Mouse (Mus musculus) cortical plate, adult 2 months (tissue): Measurements from ENCODE around the gene Hadh. TPM values are rescaled to one million over a fixed set of nuclear protein-coding genes. Genes with fewer than 3 reads are reported as not detected.

Source experiments
- H3K27ac ChIP-seq: fragments of 200-500 bp; 2 replicates; pipeline ENCODE4 v1.5.1; 2012; ENCODE audit warnings: low read length, control low read depth, inconsistent platforms; ENCODE audit not compliant: insufficient read depth
- H3K4me1 ChIP-seq: fragments of 200-500 bp; 2 replicates; pipeline ENCODE4 v1.6.1; 2011; ENCODE audit warnings: low read length; ENCODE audit not compliant: control insufficient read depth, insufficient read depth
- H3K4me3 ChIP-seq: fragments of 200-500 bp; 2 replicates; pipeline ENCODE4 v1.5.1; 2011; ENCODE audit warnings: mild to moderate bottlenecking, low read length, control low read depth; ENCODE audit not compliant: insufficient read depth
- CTCF ChIP-seq: fragments of 200-500 bp; IDR thresholded peaks from 2 replicates; pipeline ENCODE4 v1.5.1; 2011; ENCODE audit warnings: mild to moderate bottlenecking, control low read depth, low read length; ENCODE audit not compliant: insufficient read depth; ENCODE audit errors: extremely low read depth
- POLR2A ChIP-seq: fragments of 200-500 bp; IDR thresholded peaks from 2 replicates; pipeline ENCODE4 v1.6.1; 2011; ENCODE audit warnings: mild to moderate bottlenecking, low read length, control low read depth; ENCODE audit not compliant: insufficient read depth; ENCODE audit errors: extremely low read depth
- polyA plus RNA-seq: library from polyadenylated mRNA; depleted of rRNA; stranded (reverse); fragments of >200 nt; gene quantifications from 2 replicates; pipeline ENCODE4 v1.2.3, GENCODE M21; 2012; rRNA removed

Gene Hadh
- 40.3 and 46.0 TPM in 2 replicates for polyA plus RNA-seq

- Histone ChIP-seq H3K4me1 (no peaks in the 10 kb centered on the region; the same call in 1 of the 2 replicates), H3K27ac (0 out of 2 replicates have a peak within 1 kb of the TSS, but pooled peaks have one; percentile 41), H3K4me3 (peak within 1 kb of the TSS; percentile 74)
- TF ChIP-seq POLR2A (peak; percentile 78; the same call in 1 of the 2 replicates), CTCF (no peak)
Measured at GRCm38 (mm10) chr3:131271559-131272373, at the start of gene Hadh. TSS of gene Hadh (minus strand) at chr3:131272101.

- Histone ChIP-seq H3K4me3 (no peak overlapping the region), H3K4me1 (no peaks in the 10 kb centered on the region), H3K27ac (no peak overlapping the region)
- TF ChIP-seq POLR2A (no peak), CTCF (peak; percentile 86)
Measured at GRCm38 (mm10) chr3:131320184-131320583, 48.3 kb upstream of the Hadh start.

- Histone ChIP-seq H3K4me1 (no peaks in the 10 kb centered on the region), H3K27ac (no peak overlapping the region), H3K4me3 (no peak overlapping the region)
- TF ChIP-seq CTCF (no peak), POLR2A (no peak)
Measured at GRCm38 (mm10) chr3:131318211-131318610, 46.3 kb upstream of the Hadh start.

- TF ChIP-seq POLR2A: no peak
- TF ChIP-seq CTCF: no peak
- Histone ChIP-seq H3K27ac (no peak overlapping the region), H3K4me1 (no peaks in the 10 kb centered on the region), H3K4me3 (no peak overlapping the region)
Measured at GRCm38 (mm10) chr3:131317126-131317525, 45.2 kb upstream of the Hadh start.

- H3K4me1 ChIP-seq: no peaks in the 10 kb centered on the region
- H3K27ac ChIP-seq: no peak overlapping the region
- TF ChIP-seq CTCF: no peak
- TF ChIP-seq POLR2A: no peak
- H3K4me3 ChIP-seq: no peak overlapping the region
Measured at GRCm38 (mm10) chr3:131315957-131316510, 44.1 kb upstream of the Hadh start.

GRCm38 (mm10) chr3:131312340-131312739, 40.4 kb upstream of the Hadh start:
- H3K4me1 ChIP-seq: no peaks in the 10 kb centered on the region
- H3K4me3 ChIP-seq: no peak overlapping the region
- H3K27ac ChIP-seq: no peak overlapping the region
- TF ChIP-seq POLR2A (no peak), CTCF (no peak)

GRCm38 (mm10) chr3:131310572-131310971, 38.7 kb upstream of the Hadh start:
- TF ChIP-seq POLR2A (no peak), CTCF (no peak)
- H3K4me1 ChIP-seq: no peaks in the 10 kb centered on the region
- H3K27ac ChIP-seq: no peak overlapping the region
- H3K4me3 ChIP-seq: no peak overlapping the region

- no peak overlapping the region for H3K4me3 ChIP-seq
- no peak overlapping the region for H3K27ac ChIP-seq
- H3K4me1 ChIP-seq: no peaks in the 10 kb centered on the region
- TF ChIP-seq POLR2A (no peak), CTCF (no peak)
Measured at GRCm38 (mm10) chr3:131307811-131308210, 35.9 kb upstream of the Hadh start.

- peaks cover 2% of the 10 kb centered on the region; the same call in 1 of the 2 replicates for H3K4me1 ChIP-seq
- TF ChIP-seq POLR2A: no peak
- no peak for TF ChIP-seq CTCF
- no peak overlapping the region for H3K27ac ChIP-seq
- H3K4me3 ChIP-seq: no peak overlapping the region
Measured at GRCm38 (mm10) chr3:131306255-131306654, 34.4 kb upstream of the Hadh start.

- Histone ChIP-seq H3K4me1 (peaks cover 2% of the 10 kb centered on the region; the same call in 1 of the 2 replicates), H3K4me3 (peak overlapping the region; percentile 90), H3K27ac (no peak overlapping the region)
- TF ChIP-seq CTCF (no peak), POLR2A (no peak)
Measured at GRCm38 (mm10) chr3:131303320-131303714, 31.4 kb upstream of the Hadh start.
